Mouse (Mus musculus) c-Kit-positive CD71-positive TER-119-negative erythroid progenitor cells, embryonic 14.5 days (primary cell): ENCODE data around the gene Tomm34.

Experiments used
- DNase-seq: peaks from one replicate; pipeline ENCODE4 v3.0.0-alpha.2; 2013; ENCODE audit warnings: low read depth

The Tomm34 gene

DNA sequence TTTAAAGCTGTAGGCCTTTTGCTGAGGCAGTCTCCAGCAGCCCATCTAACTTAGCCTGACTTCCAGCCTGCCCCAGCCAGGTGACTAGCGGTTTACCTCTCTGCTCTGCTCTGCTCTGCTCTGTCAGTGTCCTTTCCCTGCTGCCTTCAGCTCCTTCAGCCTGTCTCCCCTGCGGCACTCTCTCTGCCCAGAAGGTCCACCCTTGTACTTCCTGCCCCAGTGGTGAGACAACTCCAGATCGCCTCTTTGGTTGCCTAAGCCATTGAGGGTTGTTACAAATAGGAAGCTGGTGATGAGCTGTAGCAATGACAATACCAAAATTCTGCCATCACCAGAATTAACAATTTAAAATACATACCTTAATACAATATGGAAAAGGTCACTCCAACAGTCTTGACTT, 60.0 kb downstream of the Tomm34 start:
- DNase-seq, result no peak

GRCm38 (mm10) chr2:164010496-164010895, 60.5 kb downstream of the Tomm34 start:
- DNase-seq, result no peak

- DNase-seq, result no peak
These were observed 61.7 kb downstream of the Tomm34 start for GRCm38 (mm10) chr2:164009227-164009626.

GRCm38 (mm10) chr2:164007987-164008545, 62.9 kb downstream of the Tomm34 start:
- DNase-seq, result no peak

DNA sequence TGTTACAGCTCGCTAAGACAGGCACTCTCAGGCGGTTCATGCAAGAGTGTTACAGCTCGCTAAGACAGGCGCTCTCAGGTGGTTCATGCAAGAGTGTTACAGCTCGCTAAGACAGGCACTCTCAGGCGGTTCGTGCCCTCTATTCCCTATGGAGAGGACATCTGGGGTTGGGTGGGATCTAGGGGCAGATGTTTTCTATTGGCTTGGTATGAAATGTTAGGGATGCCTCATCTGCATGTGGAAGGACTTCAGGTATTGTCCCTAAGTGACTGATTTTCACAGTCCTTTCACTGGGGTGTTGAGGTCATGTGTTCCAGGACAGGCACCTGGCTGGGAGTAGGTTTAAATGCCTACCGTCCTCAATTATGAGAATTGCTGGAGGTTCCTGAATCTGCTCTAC, 63.4 kb downstream of the Tomm34 start:
- no peak for DNase-seq

DNA sequence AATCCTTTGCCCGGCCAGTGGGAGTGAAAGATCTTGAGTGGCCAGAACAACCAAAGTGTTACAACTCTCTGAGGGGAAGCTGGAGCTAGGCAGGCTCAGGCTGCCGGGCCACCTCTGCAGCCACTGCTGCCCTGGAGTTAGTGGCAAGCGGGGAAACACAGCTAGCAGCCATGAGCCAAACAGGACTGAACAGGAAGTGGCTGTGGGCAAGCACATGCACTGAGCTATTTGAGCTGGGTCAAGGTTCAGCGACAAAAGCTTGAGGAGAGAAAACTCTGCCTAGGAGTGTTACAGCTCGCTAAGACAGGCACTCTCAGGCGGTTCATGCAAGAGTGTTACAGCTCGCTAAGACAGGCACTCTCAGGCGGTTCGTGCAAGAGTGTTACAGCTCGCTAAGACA, 64.0 kb downstream of the Tomm34 start:
- no peak for DNase-seq

DNA sequence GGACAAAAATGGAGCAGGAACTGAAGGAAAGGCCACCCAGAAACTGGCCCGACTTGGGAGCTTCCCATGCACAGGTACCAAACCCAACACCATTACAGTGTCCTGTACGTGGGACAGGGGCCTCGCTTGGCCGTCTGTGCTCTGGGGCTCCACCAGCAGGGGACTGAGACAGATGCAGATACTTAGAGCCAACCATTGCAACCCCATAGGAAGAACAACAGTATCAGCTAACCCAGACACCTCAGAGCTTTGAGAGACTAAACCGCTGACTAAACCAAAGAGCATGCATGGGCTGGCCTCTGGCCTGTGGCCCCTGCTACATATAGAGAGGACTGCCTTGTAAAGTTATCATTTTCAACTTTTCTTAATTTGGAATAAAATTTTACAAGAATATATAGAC, 66.5 kb downstream of the Tomm34 start:
- no peak for DNase-seq
